Mouse (Mus musculus) small intestine, adult 2 months (tissue): ENCODE measurements around the gene Dhx57.

Experiments
- CTCF ChIP-seq: fragments of 200-500 bp; IDR thresholded peaks from 2 replicates; pipeline ENCODE4 v1.5.1; 2012; ENCODE audit warnings: low read depth, mild to moderate bottlenecking, control low read depth, inconsistent platforms, low read length, moderate library complexity, mixed read lengths; ENCODE audit not compliant: insufficient replicate concordance, insufficient read length; ENCODE audit errors: extremely low read depth
- POLR2A ChIP-seq: fragments of 200-500 bp; IDR thresholded peaks from 2 replicates; pipeline ENCODE4 v1.6.1; 2012; ENCODE audit warnings: low read depth, mild to moderate bottlenecking, control low read depth, inconsistent platforms, low read length, moderate library complexity

DNA sequence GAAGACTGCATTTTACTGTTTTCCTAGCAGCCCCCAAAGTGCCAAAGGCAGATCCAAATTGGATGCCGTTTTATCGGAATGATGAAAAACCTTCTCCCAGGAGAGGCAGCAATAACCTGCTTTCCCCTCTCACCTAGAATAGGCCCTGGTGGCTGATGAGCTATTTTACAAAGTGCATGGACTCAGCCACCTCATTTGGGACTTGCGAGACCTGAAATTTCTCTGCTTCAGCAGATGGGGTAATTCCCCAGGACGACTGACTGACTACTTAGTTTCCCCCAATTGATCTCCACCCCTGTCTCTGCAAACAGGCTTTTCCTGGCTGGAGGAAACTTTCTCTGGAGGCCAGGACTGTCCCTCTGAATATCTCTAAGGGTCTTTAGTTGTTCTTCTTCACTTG, 32.7 kb upstream of the Dhx57 start:
- TF ChIP-seq POLR2A = no peak
- no peak for TF ChIP-seq CTCF
